Mouse (Mus musculus) ES-E14 (cell line): ENCODE data around the gene Pex19.

Experiments
- CHD2 ChIP-seq: IDR thresholded peaks from 2 replicates; pipeline ENCODE4 v1.6.1; 2014; ENCODE audit warnings: mild to moderate bottlenecking, low read depth, low read length, inconsistent platforms
- HCFC1 ChIP-seq: IDR thresholded peaks from 2 replicates; pipeline ENCODE4 v1.6.1; 2012; ENCODE audit warnings: low read length, inconsistent platforms, borderline replicate concordance; ENCODE audit not compliant: insufficient read depth
- MAFK ChIP-seq: IDR thresholded peaks from 2 replicates; pipeline ENCODE4 v1.6.1; 2014; ENCODE audit warnings: mild to moderate bottlenecking, low read depth, low read length, inconsistent platforms; ENCODE audit not compliant: insufficient read depth
- ZC3H11A ChIP-seq: IDR thresholded peaks from 2 replicates; pipeline ENCODE4 v1.6.1; 2012; ENCODE audit warnings: low read depth, mild to moderate bottlenecking, inconsistent platforms, low read length, borderline replicate concordance
- ZNF384 ChIP-seq: IDR thresholded peaks from 2 replicates; pipeline ENCODE4 v1.6.1; 2012; ENCODE audit warnings: low read depth, low read length, inconsistent platforms

- no peak for TF ChIP-seq HCFC1
- no peak for TF ChIP-seq ZNF384
- no peak for TF ChIP-seq MAFK
- TF ChIP-seq ZC3H11A: no peak
- TF ChIP-seq CHD2: no peak
Observed at GRCm38 (mm10) chr1:172172381-172172780, 45.8 kb downstream of the Pex19 start.
